Mouse (Mus musculus) kidney, adult 2 months (tissue): Measurements from ENCODE around the gene Cdh4. TPM values are rescaled to one million over a fixed set of nuclear protein-coding genes. Genes with fewer than 3 reads are reported as not detected.

Source experiments
- DNase-seq: peaks from one replicate; pipeline ENCODE4 v3.0.0; 2021
- H3K27ac ChIP-seq: fragments of 200-500 bp; 2 replicates; pipeline ENCODE4 v1.5.1; 2012; ENCODE audit warnings: low read depth, low read length, control low read depth, inconsistent platforms; ENCODE audit not compliant: insufficient read depth
- H3K27me3 ChIP-seq: fragments of 200-500 bp; replicated peaks from 2 replicates; pipeline ENCODE4 v1.6.1; 2012; ENCODE audit warnings: mild to moderate bottlenecking, moderate library complexity, low read length, inconsistent platforms; ENCODE audit not compliant: control insufficient read depth, insufficient read depth
- H3K36me3 ChIP-seq: fragments of 200-500 bp; 2 replicates; pipeline ENCODE4 v1.6.1; 2012; ENCODE audit warnings: mild to moderate bottlenecking, moderate library complexity, low read length, inconsistent platforms; ENCODE audit not compliant: control insufficient read depth, insufficient read depth
- H3K4me1 ChIP-seq: fragments of 200-500 bp; 2 replicates; pipeline ENCODE4 v1.6.1; 2011; ENCODE audit warnings: low read length; ENCODE audit not compliant: control insufficient read depth, insufficient read depth
- H3K4me3 ChIP-seq: fragments of 200-500 bp; 2 replicates; pipeline ENCODE4 v1.5.1; 2011; ENCODE audit warnings: mild to moderate bottlenecking, low read depth, low read length, control low read depth; ENCODE audit not compliant: insufficient read depth
- CTCF ChIP-seq: fragments of 200-500 bp; conservative IDR thresholded peaks from 2 replicates; pipeline ENCODE4 v1.5.1; 2011; ENCODE audit warnings: low read depth, mild to moderate bottlenecking, control low read depth, low read length, moderate library complexity, mixed read lengths; ENCODE audit not compliant: insufficient read depth, insufficient read length
- POLR2A ChIP-seq: fragments of 200-500 bp; IDR thresholded peaks from one replicate; pipeline ENCODE4 v1.6.1; 2011; ENCODE audit warnings: low read depth, low read length, control low read depth
- WGBS: fragments of 180-500 bp; shearing (Covaris S2); methylation state at CpG from one replicate; pipeline ENCODE4 v1.1.7; 2018; 5-methylcytosine and 5-hydroxymethylcytosine counted together
- polyA plus RNA-seq: library from polyadenylated mRNA; depleted of rRNA; stranded (reverse); fragments of >200 nt; gene quantifications from 2 replicates; pipeline ENCODE4 v1.2.3, GENCODE M21; 2012

Cdh4 gene
- polyA plus RNA-seq, 1 experiment: 1.2 TPM

- no peak overlapping the region for H3K4me3 ChIP-seq
- H3K36me3 ChIP-seq: no peaks in the 10 kb centered on the region
- WGBS: 81% methylated on average over 6 of the region's 6 CpGs
- H3K27me3 ChIP-seq: no peaks in the 10 kb centered on the region
- no peaks in the 10 kb centered on the region for H3K4me1 ChIP-seq
- no peak for TF ChIP-seq CTCF
- no peak overlapping the region for H3K27ac ChIP-seq
- no peak for DNase-seq
These were observed 300.6 kb downstream of the Cdh4 start for GRCm38 (mm10) chr2:179742828-179743227.

GRCm38 (mm10) chr2:179746491-179746890 lies 304.3 kb downstream of the Cdh4 start:
- Histone ChIP-seq H3K4me1 (no peaks in the 10 kb centered on the region), H3K27me3 (no peaks in the 10 kb centered on the region), H3K4me3 (no peak overlapping the region), H3K36me3 (no peaks in the 10 kb centered on the region), H3K27ac (no peak overlapping the region)
- WGBS: 71% methylated on average over 7 of the region's 7 CpGs
- DNase-seq: no peak
- no peak for TF ChIP-seq CTCF
- no peak for TF ChIP-seq POLR2A

- Histone ChIP-seq H3K27ac (no peak overlapping the region), H3K4me3 (no peak overlapping the region), H3K27me3 (no peaks in the 10 kb centered on the region), H3K4me1 (no peaks in the 10 kb centered on the region), H3K36me3 (no peaks in the 10 kb centered on the region)
- 59% methylated on average over 3 of the region's 3 CpGs for whole genome bisulfite sequencing
- DNase-seq: no peak
- no peak for TF ChIP-seq POLR2A
- no peak for TF ChIP-seq CTCF
These were observed 307.2 kb downstream of the Cdh4 start for GRCm38 (mm10) chr2:179749399-179749798.

GRCm38 (mm10) chr2:179753811-179754210 lies 311.6 kb downstream of the Cdh4 start:
- no peaks in the 10 kb centered on the region for H3K36me3 ChIP-seq
- H3K27me3 ChIP-seq: no peaks in the 10 kb centered on the region
- TF ChIP-seq CTCF (no peak), POLR2A (no peak)
- H3K4me1 ChIP-seq: no peaks in the 10 kb centered on the region
- no peak for DNase-seq
- no peak overlapping the region for H3K4me3 ChIP-seq
- no peak overlapping the region for H3K27ac ChIP-seq
- WGBS: 88% methylated on average over 9 of the region's 9 CpGs

- Histone ChIP-seq H3K36me3 (no peaks in the 10 kb centered on the region), H3K27ac (no peak overlapping the region), H3K4me1 (no peaks in the 10 kb centered on the region), H3K27me3 (no peaks in the 10 kb centered on the region), H3K4me3 (no peak overlapping the region)
- 85% methylated on average over 11 of the region's 11 CpGs for WGBS
- no peak for TF ChIP-seq POLR2A
- TF ChIP-seq CTCF: no peak
- no peak for DNase-seq
These were observed 312.5 kb downstream of the Cdh4 start for GRCm38 (mm10) chr2:179754776-179755175.

- no peaks in the 10 kb centered on the region for H3K27me3 ChIP-seq
- peaks cover 4% of the 10 kb centered on the region; the same call in 1 of the 2 replicates for H3K4me1 ChIP-seq
- H3K27ac ChIP-seq: no peak overlapping the region
- TF ChIP-seq POLR2A: no peak
- TF ChIP-seq CTCF: no peak
- WGBS: 74% methylated on average over 9 of the region's 9 CpGs
- H3K36me3 ChIP-seq: no peaks in the 10 kb centered on the region
- DNase-seq: no peak
- H3K4me3 ChIP-seq: no peak overlapping the region
These were observed 319.6 kb downstream of the Cdh4 start for GRCm38 (mm10) chr2:179761718-179762441.

- no peaks in the 10 kb centered on the region for H3K36me3 ChIP-seq
- WGBS: 76% methylated on average over 13 of the region's 13 CpGs
- no peaks in the 10 kb centered on the region for H3K27me3 ChIP-seq
- H3K27ac ChIP-seq: no peak overlapping the region
- no peak for TF ChIP-seq CTCF
- no peak for TF ChIP-seq POLR2A
- peaks cover 8% of the 10 kb centered on the region; the same call in 1 of the 2 replicates for H3K4me1 ChIP-seq
- no peak for DNase-seq
- no peak overlapping the region for H3K4me3 ChIP-seq
These were observed 320.5 kb downstream of the Cdh4 start for GRCm38 (mm10) chr2:179762521-179763305.
